Mouse (Mus musculus): ENCODE data around the gene Il17ra.

The Il17ra gene

DNA sequence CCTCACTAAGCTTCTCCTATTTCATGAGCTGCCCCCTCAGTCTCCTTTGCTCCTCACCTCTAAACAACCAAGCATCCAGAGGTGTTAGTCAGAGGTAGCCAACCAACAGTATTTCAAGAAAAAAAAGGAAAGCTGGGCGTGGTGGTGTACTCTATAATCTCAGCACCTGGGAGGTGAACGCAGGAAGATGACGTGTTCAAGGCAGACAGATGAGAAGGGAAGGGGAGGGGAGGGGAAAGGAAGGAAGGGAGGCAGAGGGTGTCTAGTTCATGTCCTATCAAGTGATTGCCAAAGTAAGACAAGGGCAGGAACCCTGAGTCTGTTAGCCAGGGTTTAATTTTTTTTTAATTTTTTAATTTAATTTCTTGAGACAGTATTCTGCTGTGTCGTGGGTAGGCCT, 45.6 kb downstream of the Il17ra start:
- no peak for DNase-seq (ENCODE audit: low spot score in 2 of 2)

- DNase-seq (ENCODE audit: low spot score in 2 of 2) = no peak
These were observed 46.9 kb downstream of the Il17ra start for GRCm38 (mm10) chr6:120509975-120510374.

DNA sequence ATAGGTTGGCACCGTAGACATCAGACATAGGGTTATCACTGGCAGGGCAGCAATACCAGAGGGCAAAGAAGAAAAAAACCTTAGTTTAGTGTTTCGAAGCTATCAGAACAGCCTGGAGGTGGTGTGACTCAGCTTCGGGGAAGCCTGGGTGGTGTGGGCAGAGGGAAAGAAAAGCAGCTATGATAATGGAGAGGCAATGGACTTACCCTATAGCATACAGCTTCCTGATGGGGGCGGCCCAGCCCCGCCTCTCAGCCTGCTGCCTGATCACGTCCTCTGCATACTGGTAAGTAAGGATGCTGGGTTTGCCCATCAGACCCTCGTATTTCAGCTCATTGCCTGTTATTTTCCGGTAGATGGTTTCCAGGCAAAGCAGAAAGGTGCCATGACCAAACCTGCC, 47.4 kb downstream of the Il17ra start:
- peak; percentile 49 to 56 for DNase-seq (ENCODE audit: low spot score in 2 of 2)

GRCm38 (mm10) chr6:120511212-120511611, 48.2 kb downstream of the Il17ra start:
- DNase-seq (ENCODE audit: low spot score in 2 of 2) = no peak

- DNase-seq (ENCODE audit: low spot score in 2 of 2) = no peak
These were observed 53.4 kb downstream of the Il17ra start for GRCm38 (mm10) chr6:120516422-120516821.

DNA sequence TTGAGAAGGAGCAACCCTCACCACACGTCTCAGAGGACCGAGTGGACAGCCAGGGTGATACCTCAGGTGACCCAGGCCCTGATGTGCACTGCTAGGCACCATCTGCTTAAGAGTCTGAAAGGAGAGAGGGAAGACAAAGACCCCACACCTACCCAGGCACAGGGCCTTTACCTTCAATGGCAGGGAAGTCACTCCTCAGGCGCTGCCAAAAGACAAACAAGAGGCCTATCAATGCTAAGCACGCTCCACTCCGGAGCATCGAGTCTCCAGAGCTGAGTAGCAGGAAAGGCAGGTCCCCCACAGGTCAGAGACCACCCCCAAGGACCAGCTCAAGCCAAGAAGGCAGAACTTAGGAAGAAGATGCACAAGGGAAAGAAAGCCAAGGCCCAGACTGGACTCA, 53.8 kb downstream of the Il17ra start:
- no peak for DNase-seq (ENCODE audit: low spot score in 2 of 2)

DNA sequence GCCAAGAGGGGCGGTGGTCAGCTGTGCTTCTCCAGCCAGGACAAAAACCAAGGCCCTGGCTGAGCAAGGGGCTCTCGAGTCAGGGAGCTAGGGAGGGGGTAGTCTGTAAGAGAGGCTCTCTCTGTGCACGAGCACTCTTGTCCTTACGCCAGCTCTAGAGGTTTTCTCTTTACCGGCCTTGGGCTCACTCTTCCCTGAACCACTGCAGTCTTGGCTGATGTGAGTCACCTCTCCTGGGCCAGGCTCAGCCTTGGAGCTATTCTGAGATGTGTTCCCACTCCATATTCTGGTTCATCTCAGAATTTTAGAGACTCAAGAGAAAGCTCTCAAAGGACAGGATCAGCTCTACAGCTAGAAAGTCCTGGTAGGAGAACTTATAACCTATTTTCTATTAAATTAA, 54.3 kb downstream of the Il17ra start:
- no peak for DNase-seq (ENCODE audit: low spot score in 2 of 2)

GRCm38 (mm10) chr6:120519647-120520046, 56.6 kb downstream of the Il17ra start:
- DNase-seq (ENCODE audit: low spot score in 2 of 2) = no peak

DNA sequence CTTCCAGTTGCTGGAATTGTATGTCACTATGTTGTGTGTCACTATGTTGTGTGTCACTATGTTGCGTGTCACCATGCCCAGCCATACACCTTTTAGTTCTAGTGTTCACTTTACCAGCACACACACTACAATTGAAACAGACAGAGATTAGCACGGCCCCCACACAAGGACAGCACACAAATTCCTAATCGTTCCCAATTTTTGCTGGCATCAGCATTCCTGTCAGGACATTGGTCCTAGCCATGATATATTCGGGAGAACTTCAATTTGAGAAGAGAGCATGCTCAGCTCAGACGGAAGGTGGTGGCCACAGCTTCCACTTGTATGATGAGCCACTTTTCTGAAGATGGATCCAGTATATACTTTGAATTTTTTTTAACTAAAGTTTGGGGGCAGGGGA, 61.7 kb downstream of the Il17ra start:
- DNase-seq (ENCODE audit: low spot score in 2 of 2) = no peak

DNA sequence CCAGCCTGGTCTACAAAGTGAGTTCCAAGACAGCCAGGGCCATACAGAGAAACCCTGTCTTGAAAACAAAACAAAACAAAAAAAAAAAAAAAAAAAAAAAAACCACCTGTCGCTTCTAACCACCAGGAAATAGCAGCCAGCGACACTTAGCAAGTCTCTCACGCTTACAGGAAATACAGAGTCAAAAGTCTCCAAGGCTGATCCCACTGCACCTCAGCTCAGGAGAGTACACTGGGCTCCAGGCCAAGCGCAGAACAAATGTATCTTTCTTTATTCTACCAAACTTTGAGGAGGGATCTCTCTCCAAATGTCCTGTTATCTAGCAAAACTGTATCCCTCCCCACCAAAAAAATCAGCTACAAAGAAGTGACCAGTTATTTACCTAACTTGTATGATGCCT, 66.1 kb downstream of the Il17ra start:
- DNase-seq (ENCODE audit: low spot score in 2 of 2) = no peak

DNA sequence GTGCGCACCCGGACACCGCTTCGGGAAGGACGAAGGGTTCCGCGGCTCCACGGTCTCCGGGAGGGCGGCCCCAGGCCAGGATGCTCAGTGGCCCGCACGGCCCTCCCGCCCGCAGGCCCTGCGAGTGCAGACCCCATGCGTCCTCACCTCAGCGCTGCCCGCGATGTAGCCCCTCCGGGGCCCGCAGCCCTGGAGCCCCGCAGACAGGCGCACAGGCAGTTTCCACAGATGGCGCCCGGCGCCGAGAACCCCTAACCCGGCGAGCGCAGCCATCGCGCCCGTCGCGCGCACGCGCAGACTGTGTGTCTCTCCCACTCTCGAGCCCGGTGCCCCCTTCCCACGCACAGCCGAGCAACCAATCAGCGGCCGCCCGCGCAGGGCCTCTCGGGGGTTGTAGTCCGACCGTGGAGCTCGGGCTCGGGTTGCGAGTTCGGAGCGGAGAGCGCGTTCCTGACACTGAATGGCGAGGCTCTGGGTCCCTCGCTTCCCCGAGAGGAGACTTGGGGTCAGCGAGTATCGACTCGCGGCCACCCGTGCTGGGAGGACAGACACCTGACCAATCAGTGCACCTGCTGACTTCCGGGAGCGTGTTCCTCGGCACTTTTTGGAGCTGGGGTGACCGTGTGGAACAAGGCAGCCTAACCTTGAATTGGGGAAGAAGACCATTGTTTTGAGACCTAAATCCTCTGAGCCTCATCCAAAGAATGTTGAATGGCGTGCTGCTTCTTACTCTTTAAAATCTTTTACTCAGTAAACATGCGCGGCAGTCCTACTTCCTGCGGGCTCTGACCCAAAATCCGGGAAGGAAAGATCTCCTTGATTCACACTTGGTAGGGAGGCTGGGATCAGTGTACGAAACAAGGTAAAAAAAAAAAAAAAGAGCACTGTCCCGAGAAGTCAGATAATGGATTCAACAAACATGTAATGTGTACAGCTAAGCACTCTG, 68.2 kb downstream of the Il17ra start, which contains the start of gene Hdhd5:
Hdhd5 (minus strand) TSS at position 300 of the 946 bp plus-strand sequence.
- DNase-seq (ENCODE audit: low spot score in 2 of 2) = peak; percentile 88 to 92

DNA sequence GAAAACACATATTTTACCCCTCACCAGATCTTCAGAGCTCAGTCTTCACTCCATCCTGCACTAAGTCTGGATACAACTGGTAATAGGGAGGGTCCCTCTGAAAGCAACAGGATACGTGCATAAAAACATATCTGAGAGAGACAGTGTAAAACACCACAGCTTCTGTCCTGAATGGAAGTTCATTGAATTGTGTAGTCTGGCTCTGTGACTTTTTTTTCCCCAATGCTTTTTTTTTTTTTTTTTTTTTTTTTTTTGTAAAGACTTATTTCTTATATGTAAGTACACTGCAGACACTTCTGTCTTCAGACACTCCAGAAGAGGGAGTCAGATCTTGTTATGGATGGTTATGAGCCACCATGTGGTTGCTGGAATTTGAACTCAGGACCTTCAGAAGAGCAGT, 69.5 kb downstream of the Il17ra start:
- DNase-seq (ENCODE audit: low spot score in 2 of 2) = no peak

DNA sequence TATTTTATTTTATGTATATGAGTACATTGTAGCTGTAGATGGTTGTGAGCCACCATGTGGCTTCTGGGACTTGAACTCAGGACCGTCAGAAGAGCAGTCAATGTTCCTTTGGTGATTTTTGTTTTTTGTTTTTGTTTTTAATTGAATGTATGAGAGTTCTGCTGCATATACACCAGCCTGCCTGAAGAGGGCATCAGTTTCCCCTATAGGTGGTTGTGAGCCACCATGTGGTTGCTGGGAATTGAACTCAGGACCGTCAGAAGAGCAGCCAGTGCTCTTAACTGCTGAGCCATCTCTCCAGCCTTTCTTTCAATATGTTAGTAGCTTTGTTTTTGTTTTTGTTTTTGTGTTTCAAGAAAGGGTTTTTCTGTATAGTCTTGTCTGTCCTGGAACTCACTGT, 73.3 kb downstream of the Il17ra start:
- DNase-seq (ENCODE audit: low spot score in 2 of 2) = no peak
